Mouse (Mus musculus) CD4-positive naive resting alpha-beta T cell, adult 57 days (primary cell): ENCODE results near the gene Glyr1. TPM values are rescaled to one million over a fixed set of nuclear protein-coding genes. Genes with fewer than 3 reads are reported as not detected.

Source experiments
- total RNA-seq: library from RNA; stranded (reverse); gene quantifications from one replicate; pipeline ENCODE4 v1.2.4, GENCODE M21; 2023

Glyr1 gene
- 113 TPM for total RNA-seq

DNA sequence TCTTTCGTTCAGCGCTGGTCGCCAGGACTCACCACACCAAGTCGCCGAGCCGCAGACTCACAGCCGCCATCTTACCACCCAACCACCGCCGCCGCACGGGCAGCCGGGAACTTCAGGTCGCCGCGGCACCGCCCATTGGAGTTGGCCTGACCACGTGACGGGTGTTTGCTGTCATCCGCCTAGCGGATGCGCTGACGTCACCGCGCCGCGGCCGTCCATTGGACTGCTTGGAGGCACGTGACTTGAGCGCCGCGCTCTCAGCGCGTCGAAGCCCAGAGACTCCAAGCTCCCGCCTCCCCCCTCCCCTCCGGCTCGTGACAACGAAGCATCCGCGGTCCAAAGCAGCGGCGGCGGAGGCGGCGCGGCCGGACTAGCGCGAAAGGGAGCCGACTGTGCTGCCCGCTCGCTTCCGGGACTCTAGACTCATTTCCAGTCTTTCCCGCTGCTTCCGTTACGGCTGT is at the start of gene Glyr1, which contains the start of gene Ubn1:
Glyr1 (minus strand) TSS at position 90 of the 461 bp plus-strand sequence.
Ubn1 (plus strand) TSS at position 284 of the 461 bp plus-strand sequence.

DNA sequence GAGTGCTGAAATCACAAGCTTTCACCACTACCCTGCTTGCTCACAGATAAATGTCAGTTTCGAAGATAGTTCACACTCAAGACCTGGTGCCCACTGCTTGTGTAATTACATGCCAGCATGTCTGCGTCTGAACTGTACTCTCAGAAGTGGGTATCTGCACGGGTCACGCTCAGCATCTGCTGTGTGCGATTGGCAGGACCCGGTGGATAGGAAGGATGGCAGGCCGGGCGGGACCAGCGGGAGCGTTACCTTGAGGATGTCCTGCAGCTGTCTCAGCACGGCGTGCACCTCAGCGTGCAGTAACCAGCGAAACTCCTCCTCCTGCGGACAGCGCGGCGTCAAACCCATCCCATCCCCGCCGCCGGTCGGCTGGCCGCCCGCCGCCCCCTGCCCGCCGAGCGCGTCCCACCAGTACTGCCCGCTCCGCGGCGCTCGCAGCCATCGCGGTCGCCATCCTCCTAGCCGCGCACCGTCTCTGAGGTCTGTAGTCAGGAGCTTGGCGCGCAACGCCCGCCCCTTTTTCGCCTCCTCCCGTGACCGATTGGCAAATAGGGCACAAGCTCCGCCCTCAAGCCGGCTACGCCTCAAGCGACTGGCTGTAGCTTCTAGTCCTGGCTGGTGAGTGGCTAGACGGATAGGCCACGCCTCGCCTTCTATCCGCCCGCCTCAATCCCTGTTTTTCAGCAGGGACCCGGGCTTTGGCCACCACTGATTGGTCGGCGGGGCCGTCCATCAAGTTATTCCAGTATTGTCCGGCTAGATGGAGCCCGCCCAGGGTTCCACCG is 36.4 kb downstream of the Glyr1 start, which contains the start of gene Rogdi:
Rogdi (minus strand) TSS at position 500 of the 785 bp plus-strand sequence.

DNA sequence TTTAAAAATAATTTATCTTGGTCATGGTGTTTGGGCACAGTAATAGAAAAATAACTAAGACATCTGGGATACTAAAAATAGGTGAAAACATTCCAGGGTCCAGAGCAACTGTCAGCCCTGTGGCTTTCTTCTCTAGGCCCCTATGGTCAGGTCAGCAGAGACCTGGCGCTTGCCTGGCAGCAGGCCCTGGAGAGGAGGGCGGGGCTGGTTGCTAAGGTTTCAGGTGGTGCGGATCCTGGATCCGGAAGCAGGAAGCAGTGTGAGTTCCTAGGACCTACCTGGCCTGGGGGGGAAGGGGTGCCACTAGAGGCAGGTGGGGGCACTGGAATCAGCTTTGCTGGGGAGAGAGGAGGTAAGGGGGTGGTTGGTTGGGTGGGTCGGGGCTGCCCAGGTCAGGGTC is 42.6 kb downstream of the Glyr1 start, which contains the start of gene Smim22:
Smim22 (plus strand) TSS at position 222 of the 400 bp plus-strand sequence.

DNA sequence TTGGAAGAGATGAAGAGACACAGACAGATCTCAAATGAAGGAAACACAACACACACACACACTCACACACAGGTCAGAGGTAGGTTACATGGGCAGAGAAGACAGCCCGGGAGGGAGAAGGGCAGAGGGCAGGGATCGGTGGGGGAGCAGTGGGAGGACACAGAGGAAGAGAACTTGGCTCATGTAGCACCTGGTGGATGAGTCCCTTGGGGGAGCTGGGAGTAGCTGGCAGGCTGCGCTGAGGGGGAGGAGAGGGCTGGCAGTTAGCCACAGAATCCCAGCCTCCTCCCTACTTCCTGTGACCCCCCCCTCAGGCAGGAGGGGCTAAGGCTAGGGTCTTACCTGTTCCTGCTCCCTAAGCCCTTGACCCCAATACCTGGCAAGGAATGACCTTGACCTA is 52.1 kb downstream of the Glyr1 start, which contains the start of gene Sept12:
Sept12 (minus strand) TSS at position 300 of the 400 bp plus-strand sequence.

Other genes starting within 250 kb of the Glyr1 start
- gene 4930562C15Rik, start 214.4 kb downstream of the Glyr1 start, total RNA-seq = not detected
- gene Ubald1, start 169.5 kb downstream of the Glyr1 start, total RNA-seq = 160 TPM
- gene Mgrn1, start 163.6 kb downstream of the Glyr1 start, total RNA-seq = 76.2 TPM
- gene Nudt16l1, start 111.1 kb downstream of the Glyr1 start, total RNA-seq = 48.4 TPM
- gene Anks3, start 85.7 kb downstream of the Glyr1 start, total RNA-seq = 63.4 TPM
- not detected for gene Sept12, start 52.0 kb downstream of the Glyr1 start, total RNA-seq
- not detected for gene Smim22, start 42.6 kb downstream of the Glyr1 start, total RNA-seq
- gene Rogdi, start 36.3 kb downstream of the Glyr1 start, total RNA-seq = 18.5 TPM
- 120 TPM for gene Ubn1, start 194 bp upstream of the Glyr1 start, total RNA-seq
- gene Ppl, start 82.6 kb upstream of the Glyr1 start, total RNA-seq = 1.2 TPM
- not detected for gene Sec14l5, start 97.2 kb upstream of the Glyr1 start, total RNA-seq
- 25.3 TPM for gene Nagpa, start 154.1 kb upstream of the Glyr1 start, total RNA-seq
- 0.41 TPM for gene AU021092, start 172.4 kb upstream of the Glyr1 start, total RNA-seq
- 33.2 TPM for gene Alg1, start 183.8 kb upstream of the Glyr1 start, total RNA-seq
- gene Eef2kmt, start 206.1 kb upstream of the Glyr1 start, total RNA-seq = 22.9 TPM